In genomic region chr13:28947740-28948441, GRCm38 (mm10) we compare ENCODE assay signal across 10 mouse cellular contexts. TPM values are rescaled to one million over a fixed set of nuclear protein-coding genes. Genes with fewer than 3 reads are reported as not detected.
A peak's percentile ranks its signal among the peaks of the same experiment; 100 is the strongest.
DNase-seq lines count a peak whose midpoint lies in the region; ATAC-seq and TF ChIP-seq lines count a peak whose summit lies in the region.
"Had no signal": no experiment of that assay in that cellular context is flagged by ENCODE, and none has a peak within 500 bp of the region (broad histone marks: within the 10 kb centered on the region; RNA-seq: fewer than 3 reads in every experiment).

No protein-coding gene starts in this region.

- peaks cover 15% of the 10 kb centered on the region for H3K4me1 ChIP-seq in heart, embryonic 12.5 days (replicated peaks)
- peaks cover 3% of the 10 kb centered on the region for H3K4me1 ChIP-seq in heart, adult 2 months (ENCODE audit: control insufficient read depth, insufficient read depth, low read length)
- peaks cover 13% of the 10 kb centered on the region for H3K4me1 ChIP-seq in hindbrain, embryonic 16.5 days (ENCODE audit: control insufficient read depth, insufficient read depth, low read depth, low read length)
- H3K4me1 ChIP-seq in midbrain, embryonic 11.5 days (ENCODE audit: control insufficient read depth, insufficient read depth, low read length) = peaks cover 18% of the 10 kb centered on the region

- H3K4me3 ChIP-seq in heart, embryonic 12.5 days = no peak overlapping the region
- H3K4me3 ChIP-seq in heart, adult 2 months = no peak overlapping the region
- H3K4me3 ChIP-seq in hindbrain, embryonic 16.5 days (ENCODE audit: low read length) = peak overlapping the region; percentile 53
- H3K4me3 ChIP-seq in midbrain, embryonic 11.5 days (ENCODE audit: low read depth, low read length) = peak overlapping the region; percentile 100
- H3K4me3 ChIP-seq: liver, embryonic 15.5 days had no signal

- 39% methylated on average over 7 of the region's 7 CpGs for WGBS in heart, embryonic 12.5 days
- WGBS in heart, adult 2 months = 60% methylated on average over 7 of the region's 7 CpGs
- 22% methylated on average over 7 of the region's 7 CpGs for WGBS in hindbrain, embryonic 16.5 days
- 22% methylated on average over 7 of the region's 7 CpGs for WGBS in midbrain, embryonic 11.5 days

- no peak for DNase-seq in heart, adult 2 months
- peak; percentile 66 for DNase-seq in embryo, embryonic 10.5 days (ENCODE audit: low spot score)
- DNase-seq in midbrain, embryonic 11.5 days (ENCODE audit: low spot score, missing footprints) = peak; percentile 96
- no peak for DNase-seq in adrenal gland, adult 2 months
- DNase-seq in gastrocnemius, adult 18-20 months (ENCODE audit: low spot score) = no peak
- DNase-seq: cerebellum, adult 11-12 months had no signal

- peak overlapping the region; percentile 65 for H3K4me2 ChIP-seq in heart, embryonic 12.5 days
- H3K4me2 ChIP-seq in hindbrain, embryonic 16.5 days (ENCODE audit: low read length) = peak overlapping the region; percentile 67
- H3K4me2 ChIP-seq in midbrain, embryonic 11.5 days = peak overlapping the region; percentile 60
- H3K4me2 ChIP-seq: liver, embryonic 15.5 days had no signal

- H3K9ac ChIP-seq in heart, embryonic 12.5 days = no peak overlapping the region
- H3K9ac ChIP-seq in heart, adult 2 months (ENCODE audit: low read depth, low read length) = no peak overlapping the region
- peak overlapping the region; percentile 63; the same call in 1 of the 2 replicates for H3K9ac ChIP-seq in hindbrain, embryonic 16.5 days (ENCODE audit: low read depth, low read length)
- H3K9ac ChIP-seq in midbrain, embryonic 11.5 days (ENCODE audit: low read length) = peak overlapping the region; percentile 35; the same call in 1 of the 2 replicates
- H3K9ac ChIP-seq: liver, embryonic 15.5 days had no signal

- TF ChIP-seq POLR2A in heart, adult 2 months (IDR thresholded peaks at IDR 0.05; ENCODE audit: insufficient read depth, low read depth, low read length) = no peak

- no peaks in the 10 kb centered on the region for H3K9me3 ChIP-seq in heart, embryonic 12.5 days (replicated peaks)
- no peaks in the 10 kb centered on the region for H3K9me3 ChIP-seq in hindbrain, embryonic 16.5 days (ENCODE audit: control insufficient read depth, low read length)
- no peaks in the 10 kb centered on the region for H3K9me3 ChIP-seq in midbrain, embryonic 11.5 days (ENCODE audit: control insufficient read depth, low read length)
- H3K9me3 ChIP-seq: liver, embryonic 15.5 days had no signal

- no peak for TF ChIP-seq CTCF in heart, adult 2 months (IDR thresholded peaks at IDR 0.05)

- TF ChIP-seq EP300 in heart, adult 2 months (IDR thresholded peaks at IDR 0.05; ENCODE audit: insufficient read depth, low read depth, low read length) = no peak

- H3K79me2 ChIP-seq in heart, adult 2 months (replicated peaks; ENCODE audit: control insufficient read depth, insufficient read depth, low read length) = peaks cover 2% of the 10 kb centered on the region; the same call in 1 of the 2 replicates

- H3K27ac ChIP-seq in heart, embryonic 12.5 days (ENCODE audit: poor library complexity, severe bottlenecking) = peak overlapping the region; percentile 59
- H3K27ac ChIP-seq in heart, adult 2 months = no peak overlapping the region
- peak overlapping the region; percentile 87 for H3K27ac ChIP-seq in hindbrain, embryonic 16.5 days (ENCODE audit: low read depth, low read length)
- H3K27ac ChIP-seq in midbrain, embryonic 11.5 days (ENCODE audit: low read depth, low read length) = peak overlapping the region; percentile 38; the same call in 1 of the 2 replicates
- H3K27ac ChIP-seq: liver, embryonic 15.5 days had no signal

- H3K36me3 ChIP-seq in heart, embryonic 12.5 days = peaks cover 10% of the 10 kb centered on the region; the same call in 1 of the 2 replicates
- peaks cover 7% of the 10 kb centered on the region; the same call in 1 of the 2 replicates for H3K36me3 ChIP-seq in heart, adult 2 months (ENCODE audit: control insufficient read depth, insufficient read depth, low read length)
- no peaks in the 10 kb centered on the region for H3K36me3 ChIP-seq in hindbrain, embryonic 16.5 days (ENCODE audit: control insufficient read depth, insufficient read depth, low read length)
- H3K36me3 ChIP-seq in midbrain, embryonic 11.5 days (ENCODE audit: control insufficient read depth, insufficient read depth, low read length) = peaks cover 2% of the 10 kb centered on the region; the same call in 1 of the 2 replicates
- H3K36me3 ChIP-seq: liver, embryonic 15.5 days had no signal

- intact Hi-C loops in heart, adult 2 months (cut with DNase I) = loop anchor here (2.0 kb wide), 1 partner anchor 523 kb away; no protein-coding TSS in a partner anchor

- no peaks in the 10 kb centered on the region for H3K27me3 ChIP-seq in heart, embryonic 12.5 days (replicated peaks)
- H3K27me3 ChIP-seq in heart, adult 2 months (ENCODE audit: control insufficient read depth, insufficient read depth, low read length) = no peaks in the 10 kb centered on the region
- H3K27me3 ChIP-seq in hindbrain, embryonic 16.5 days (replicated peaks; ENCODE audit: control insufficient read depth, insufficient read depth, low read length) = no peaks in the 10 kb centered on the region
- no peaks in the 10 kb centered on the region for H3K27me3 ChIP-seq in midbrain, embryonic 11.5 days (ENCODE audit: control insufficient read depth, insufficient read depth, low read length)

- no peak for ATAC-seq in heart, embryonic 12.5 days (ENCODE audit: insufficient number of reproducible peaks, low FRiP score)
- peak; percentile 22 for ATAC-seq in hindbrain, embryonic 16.5 days
- ATAC-seq in midbrain, embryonic 11.5 days (ENCODE audit: low FRiP score) = peak; percentile 12; the same call in 1 of the 2 replicates
- no peak for ATAC-seq in megakaryocyte progenitor cell, adult 5-6 weeks (replicated peaks; ENCODE audit: poor library complexity)

RNA-seq across cellular contexts. Expression of gene Sox4, which starts 5.6 kb away (rescaled TPM):
- polyA plus RNA-seq in heart, embryonic 12.5 days (2016; fragmentation: Nextera tagmentation; extraction: Ambion mirVana) = 78.2 and 84.1 TPM in 2 replicates
- total RNA-seq in heart, adult 2 months (2021) = 10 to 100 TPM; 13.6 to 17.5 TPM
- 8.3 and 11.9 TPM in 2 replicates for polyA plus RNA-seq in heart, adult 2 months (2012; rRNA removed)
- 65.4 and 105 TPM in 2 replicates for polyA plus RNA-seq in hindbrain, embryonic 16.5 days (2015; fragmentation: Nextera tagmentation; extraction: Ambion mirVana)
- 164 and 175 TPM in 2 replicates for polyA plus RNA-seq in midbrain, embryonic 11.5 days (2014; fragmentation: Nextera tagmentation; extraction: Ambion mirVana)
- 10 to 100 TPM; 14.3 to 27.9 TPM for total RNA-seq in adrenal gland, adult 2 months (2021)
- polyA plus RNA-seq in adrenal gland, adult 2 months (2012; rRNA removed) = 39.9 and 45.9 TPM in 2 replicates
- 10 to 100 TPM in 1 of 2 experiments, 1 to 10 TPM in 1; 1.7 to 11.8 TPM for total RNA-seq in gastrocnemius, adult 18-20 months (2021)
- 27.6 and 35.4 TPM in 2 replicates for total RNA-seq in megakaryocyte progenitor cell, adult 5-6 weeks (2015)
- total RNA-seq in megakaryocyte progenitor cell, adult 5-6 weeks (2017) = 34.8 and 47.8 TPM in 2 replicates

Comparison
In these comparisons a context has a peak if more than half of its experiments do, and no peak if none do; other contexts are left out.
1. ATAC-seq: peak in hindbrain, embryonic 16.5 days (single experiment) and midbrain, embryonic 11.5 days (single experiment); none in heart, embryonic 12.5 days (single experiment) and megakaryocyte progenitor cell, adult 5-6 weeks (single experiment).
2. H3K4me3 ChIP-seq: peak in hindbrain, embryonic 16.5 days (single experiment) and midbrain, embryonic 11.5 days (single experiment); none in heart, embryonic 12.5 days (single experiment) and heart, adult 2 months (single experiment).
3. H3K9ac ChIP-seq: peak in hindbrain, embryonic 16.5 days (single experiment) and midbrain, embryonic 11.5 days (single experiment); none in heart, embryonic 12.5 days (single experiment) and heart, adult 2 months (single experiment).
4. DNase-seq: peak in embryo, embryonic 10.5 days (single experiment) and midbrain, embryonic 11.5 days (single experiment); none in heart, adult 2 months (0 of 2), adrenal gland, adult 2 months (single experiment) and gastrocnemius, adult 18-20 months (single experiment).
5. Peak in every context shown above with its lines, with median percentiles within 50 percentile points of each other: H3K4me2 ChIP-seq.